Mouse (Mus musculus): ENCODE measurements around the gene Pde4d. TPM values are rescaled to one million over a fixed set of nuclear protein-coding genes. Genes with fewer than 3 reads are reported as not detected.

The Pde4d gene
- total RNA-seq, 2 experiments from 2014 or later: 108 to 120 TPM

DNA sequence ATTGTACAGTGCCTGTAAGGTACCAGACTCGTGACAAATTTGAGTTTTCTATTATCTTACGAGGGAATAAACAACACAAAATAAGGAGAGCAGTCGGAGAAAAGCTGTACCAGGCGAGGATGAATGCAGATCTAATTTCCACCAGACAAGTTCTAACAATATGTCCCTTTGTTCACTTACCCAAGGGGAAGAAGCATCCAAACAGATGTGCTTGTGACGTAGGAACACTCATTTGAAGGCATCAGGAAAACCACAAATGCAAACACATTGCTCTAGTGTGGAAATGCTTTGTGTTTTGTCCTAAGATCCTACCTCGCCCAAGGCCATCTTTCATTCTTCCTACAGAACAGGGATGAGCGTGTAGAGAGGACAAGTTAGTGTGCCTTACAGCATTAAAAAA is 411.0 kb downstream of the Pde4d start:
- intact Hi-C loops (cut with DNase I): no loop called here
- DNase-seq (ENCODE audit: extremely low spot score in 1 of 2, low spot score in 2 of 2): no peak

DNA sequence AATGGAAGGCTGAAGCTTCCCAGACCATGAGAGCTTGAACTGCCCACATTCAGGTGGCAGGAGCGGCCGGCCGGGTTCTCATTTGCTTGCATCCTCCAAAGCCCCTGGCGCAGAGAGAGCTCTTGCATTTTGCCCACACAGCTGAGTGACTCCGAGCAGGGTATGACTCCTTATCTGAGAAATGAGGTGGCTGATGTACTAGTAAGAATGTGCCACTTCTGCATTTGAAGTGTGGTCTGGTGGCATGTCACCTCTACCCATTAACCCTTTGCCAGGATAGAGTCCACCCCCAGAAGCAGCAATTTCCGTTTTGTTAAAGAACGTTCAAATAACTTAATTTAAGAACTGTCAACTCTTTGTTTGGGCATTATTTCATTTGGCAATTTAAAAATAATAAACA is 412.0 kb downstream of the Pde4d start:
- intact Hi-C loops (cut with DNase I): no loop called here
- no peak for DNase-seq (ENCODE audit: extremely low spot score in 1 of 2, low spot score in 2 of 2)

DNA sequence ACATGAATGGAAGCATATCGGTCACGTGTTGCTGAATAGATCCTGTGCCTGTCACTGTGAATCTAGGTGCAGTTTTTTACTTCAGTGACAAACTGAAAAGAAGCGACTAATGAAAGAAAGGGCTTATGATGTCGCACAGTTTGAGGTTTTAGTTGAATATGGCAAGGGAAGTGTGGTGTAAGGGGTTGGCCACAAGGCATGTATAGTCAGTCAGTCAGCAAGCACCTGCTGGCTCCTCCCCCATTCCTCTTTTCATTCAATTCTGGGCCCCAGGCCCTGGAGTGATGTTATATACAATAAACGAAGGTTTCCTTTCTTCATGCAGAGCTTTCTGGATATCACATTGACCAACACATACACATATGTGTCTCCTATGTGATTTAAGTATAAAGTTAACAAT is 412.4 kb downstream of the Pde4d start:
- intact Hi-C loops (cut with DNase I): no loop called here
- DNase-seq (ENCODE audit: extremely low spot score in 1 of 2, low spot score in 2 of 2): no peak

DNA sequence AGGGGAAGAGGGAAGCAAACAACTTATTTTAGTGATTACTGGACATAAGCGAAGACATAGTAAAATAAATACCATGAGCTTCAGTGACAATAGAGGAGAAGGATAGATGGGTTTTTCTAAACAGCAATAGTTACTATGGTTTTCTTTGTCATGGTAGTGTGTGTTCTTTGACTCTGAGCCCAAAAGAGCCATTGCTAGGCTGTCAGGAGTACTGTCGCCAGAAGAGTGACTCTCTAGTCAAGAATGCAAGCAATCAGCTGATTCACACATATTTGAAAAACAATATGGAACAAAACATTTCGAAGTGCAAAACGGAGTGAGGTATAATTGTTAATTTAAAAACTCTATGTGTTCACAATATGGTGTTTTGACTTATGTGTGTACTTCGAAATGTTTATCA is 450.4 kb downstream of the Pde4d start:
- intact Hi-C loops (cut with DNase I): no loop called here
- DNase-seq (ENCODE audit: extremely low spot score in 1 of 2, low spot score in 2 of 2): no peak

DNA sequence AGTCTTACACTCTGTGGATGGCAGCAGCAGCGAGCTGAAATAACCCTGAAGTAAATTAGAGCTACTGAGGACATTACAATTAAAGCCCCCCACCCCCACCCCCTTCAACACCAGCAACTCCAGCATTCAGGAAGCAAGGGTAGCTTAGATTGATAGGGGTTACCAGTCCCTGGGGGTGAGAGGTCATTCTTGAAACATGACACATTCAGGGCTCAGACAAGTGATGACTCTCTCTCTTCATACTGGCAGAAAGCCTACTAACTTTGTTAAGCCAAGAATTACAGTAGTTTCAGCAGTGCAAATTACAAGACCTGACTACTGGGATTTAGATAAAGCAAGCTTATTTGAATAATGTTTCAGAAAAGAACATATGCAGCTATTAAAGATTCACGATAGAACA is 455.4 kb downstream of the Pde4d start:
- no peak for DNase-seq (ENCODE audit: extremely low spot score in 1 of 2, low spot score in 2 of 2)
- intact Hi-C loops (cut with DNase I): no loop called here

DNA sequence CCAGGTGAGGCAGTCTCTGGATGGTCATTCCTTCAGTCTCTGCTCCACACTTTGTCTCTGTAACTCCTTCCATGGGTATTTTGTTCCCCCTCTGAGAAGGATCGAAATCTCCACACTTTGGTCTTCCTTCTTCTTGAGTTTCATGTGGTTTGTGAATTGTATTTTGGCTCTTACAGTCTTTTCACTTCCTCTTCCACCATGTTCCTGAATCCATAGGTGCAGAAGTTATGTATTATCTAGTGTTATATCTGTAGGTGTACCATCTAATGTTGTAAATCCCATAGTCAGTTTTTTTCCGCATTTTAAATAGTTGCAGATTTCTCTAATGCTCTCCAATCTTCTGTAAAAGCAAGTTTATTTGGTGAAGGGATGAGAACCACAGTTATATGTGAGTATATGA is 459.4 kb downstream of the Pde4d start:
- intact Hi-C loops (cut with DNase I): no loop called here

DNA sequence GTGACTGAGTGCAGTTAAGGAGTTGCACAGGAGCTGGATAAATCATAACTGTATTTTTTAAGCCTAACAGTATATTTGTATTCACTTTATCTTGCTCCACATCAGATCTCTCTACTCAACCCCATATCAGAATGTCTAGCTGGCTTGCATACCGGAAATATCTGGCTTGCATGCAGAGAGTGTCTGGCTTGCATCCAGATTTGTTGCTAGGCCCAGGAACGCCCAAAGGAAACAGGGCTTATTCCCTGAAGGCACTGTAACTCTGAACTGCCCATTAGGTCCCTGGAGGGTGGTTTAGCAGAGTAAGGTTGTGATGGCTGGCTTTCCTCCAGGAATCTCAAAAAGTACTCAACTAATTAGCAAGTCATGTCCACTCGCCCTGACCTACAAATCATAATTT is 464.9 kb downstream of the Pde4d start:
- intact Hi-C loops (cut with DNase I): no loop called here
- peak in 1 of 2 experiments; percentile 45 for DNase-seq (ENCODE audit: extremely low spot score in 1 of 2, low spot score in 2 of 2)

More for the DNA sequence above, 459.4 kb downstream of the Pde4d start:
- no peak for DNase-seq (ENCODE audit: extremely low spot score in 1 of 2, low spot score in 2 of 2)

DNA sequence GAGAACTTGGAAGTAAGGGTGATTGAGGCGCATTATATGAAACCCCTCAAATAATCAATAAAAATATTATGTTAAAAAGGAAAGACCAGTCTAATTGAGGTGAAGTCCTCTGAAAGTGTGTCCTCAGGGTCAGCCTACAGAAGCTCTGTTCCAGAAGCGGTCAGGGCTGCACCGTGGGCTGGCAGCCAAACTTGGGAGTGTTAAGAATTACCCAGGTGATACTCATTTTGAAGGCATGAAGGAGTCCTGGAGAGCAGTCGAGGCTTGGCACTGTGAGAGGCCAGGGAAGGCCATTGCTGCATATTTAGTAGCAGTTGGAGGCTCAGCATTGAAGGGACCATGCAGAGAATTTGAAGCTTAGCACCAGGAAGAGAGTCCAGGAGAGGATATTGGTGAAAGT is 471.4 kb downstream of the Pde4d start:
- intact Hi-C loops (cut with DNase I): no loop called here
- no peak for DNase-seq (ENCODE audit: extremely low spot score in 1 of 2, low spot score in 2 of 2)

DNA sequence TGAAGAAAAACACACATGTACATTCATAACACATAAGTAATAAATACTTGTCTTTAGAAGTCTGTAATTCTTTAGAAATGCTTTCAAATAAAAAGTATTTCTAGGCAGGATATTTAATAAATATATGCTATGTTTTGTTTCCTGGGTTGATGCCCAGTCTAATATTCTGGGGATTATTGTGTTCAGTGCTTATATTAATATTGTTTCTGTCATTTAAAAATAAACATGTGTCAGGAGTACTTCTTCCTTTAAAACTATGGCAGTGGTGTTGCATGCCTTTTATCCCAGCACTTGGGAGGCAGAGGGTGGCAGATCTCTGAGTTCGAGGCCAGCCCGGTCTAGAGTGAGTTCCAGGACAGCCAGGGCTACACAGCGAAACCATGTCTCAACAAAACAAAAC is 485.1 kb downstream of the Pde4d start:
- intact Hi-C loops (cut with DNase I): no loop called here
- no peak for DNase-seq (ENCODE audit: extremely low spot score in 1 of 2, low spot score in 2 of 2)

DNA sequence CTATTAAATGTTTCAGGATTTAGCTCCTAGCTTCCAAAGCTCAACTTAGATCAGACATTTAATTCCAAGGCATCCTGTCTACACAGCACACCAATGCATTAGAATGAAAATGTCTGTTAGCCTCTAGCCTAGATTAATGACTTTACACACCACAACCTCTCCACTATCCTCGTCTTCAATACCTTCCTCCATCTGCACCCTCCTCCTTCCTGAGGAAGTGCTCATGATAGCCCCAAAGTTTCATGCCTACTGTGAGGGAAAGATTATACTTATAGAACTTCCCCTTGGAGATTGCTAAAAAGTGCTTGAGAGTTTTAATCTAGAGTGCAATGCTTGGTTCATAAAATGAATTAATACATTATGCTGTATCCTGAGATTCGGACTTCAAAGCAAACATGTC is 487.5 kb downstream of the Pde4d start:
- intact Hi-C loops (cut with DNase I): no loop called here
- no peak for DNase-seq (ENCODE audit: extremely low spot score in 1 of 2, low spot score in 2 of 2)

DNA sequence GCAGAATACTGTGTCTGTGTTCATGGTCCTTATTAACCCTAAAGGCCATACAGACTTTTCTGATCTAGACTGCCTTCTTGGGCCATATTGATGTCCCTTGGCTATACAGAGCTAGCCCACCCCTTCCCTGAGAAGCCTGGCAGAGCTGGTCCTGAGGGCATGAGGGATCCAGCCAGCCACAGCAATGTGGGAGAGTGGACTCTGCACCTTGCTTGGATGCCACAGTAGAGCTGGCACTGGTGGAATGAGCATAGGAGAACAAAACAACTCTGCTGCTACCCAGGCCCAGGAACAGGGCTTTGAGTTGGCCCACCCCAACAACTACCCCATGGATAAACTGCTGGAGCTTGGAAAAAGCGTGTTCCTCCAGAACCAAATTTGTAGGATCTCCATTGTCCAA is 503.2 kb downstream of the Pde4d start:
- intact Hi-C loops (cut with DNase I): no loop called here
- DNase-seq (ENCODE audit: extremely low spot score in 1 of 2, low spot score in 2 of 2): no peak

DNA sequence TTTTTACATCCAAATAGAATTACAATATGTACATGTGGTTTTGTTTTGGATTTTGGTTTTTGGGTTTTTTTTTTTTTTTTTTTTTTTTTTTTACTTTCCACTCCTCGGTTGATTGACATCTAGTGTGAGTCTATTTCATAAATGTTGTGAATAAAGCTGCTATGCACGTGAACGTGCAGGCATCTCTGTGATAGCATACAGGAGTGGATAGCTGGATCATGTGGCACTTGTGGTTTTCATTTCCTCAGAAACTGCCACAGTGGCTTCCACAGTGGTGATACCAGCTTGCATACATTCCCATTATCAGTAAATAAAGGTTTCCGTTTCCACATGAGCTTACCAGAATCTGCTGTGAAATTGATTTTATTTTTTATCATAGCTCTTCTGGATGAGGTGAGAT is 506.3 kb downstream of the Pde4d start:
- intact Hi-C loops (cut with DNase I): no loop called here
- DNase-seq (ENCODE audit: extremely low spot score in 1 of 2, low spot score in 2 of 2): no peak

DNA sequence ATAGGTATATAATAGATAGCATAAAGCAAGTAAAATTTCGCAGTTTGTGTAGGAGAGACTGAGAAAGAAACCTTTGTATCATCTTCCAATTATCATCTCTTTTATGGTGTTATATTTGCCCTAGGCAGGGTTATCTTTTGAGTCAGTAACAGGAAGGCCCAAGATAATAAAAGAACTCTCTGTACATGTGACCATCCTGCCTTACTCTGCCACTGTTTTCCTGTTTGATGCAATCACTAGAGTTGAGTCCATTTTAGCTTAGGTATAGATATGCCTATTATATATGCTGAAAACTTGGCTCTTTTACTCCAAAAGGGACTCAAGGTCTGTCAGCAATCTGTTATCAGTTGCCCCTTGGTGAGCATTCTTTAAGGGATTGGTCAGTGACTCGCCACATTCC is 514.3 kb downstream of the Pde4d start:
- intact Hi-C loops (cut with DNase I): no loop called here
- no peak for DNase-seq (ENCODE audit: extremely low spot score in 1 of 2, low spot score in 2 of 2)

DNA sequence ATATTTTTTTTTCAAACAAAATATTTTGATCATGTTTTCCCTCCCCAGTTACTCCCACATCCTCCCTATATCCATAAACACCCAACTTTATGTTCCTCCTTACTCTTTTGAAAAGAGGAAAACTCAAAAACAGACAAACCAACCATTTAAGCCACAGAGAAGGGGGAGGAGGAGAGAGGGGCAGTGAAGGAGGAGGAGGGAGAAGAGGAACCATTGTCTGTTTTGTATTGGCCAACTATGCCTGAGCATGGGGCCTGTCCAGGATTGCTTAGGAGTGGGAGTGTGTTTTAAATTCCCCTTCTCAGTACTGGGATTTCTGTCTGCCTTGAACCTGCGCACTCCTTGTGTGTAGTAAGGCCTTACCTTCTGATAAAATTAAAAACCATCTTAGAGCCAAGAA is 531.4 kb downstream of the Pde4d start:
- intact Hi-C loops (cut with DNase I): no loop called here
- no peak for DNase-seq (ENCODE audit: extremely low spot score in 1 of 2, low spot score in 2 of 2)

DNA sequence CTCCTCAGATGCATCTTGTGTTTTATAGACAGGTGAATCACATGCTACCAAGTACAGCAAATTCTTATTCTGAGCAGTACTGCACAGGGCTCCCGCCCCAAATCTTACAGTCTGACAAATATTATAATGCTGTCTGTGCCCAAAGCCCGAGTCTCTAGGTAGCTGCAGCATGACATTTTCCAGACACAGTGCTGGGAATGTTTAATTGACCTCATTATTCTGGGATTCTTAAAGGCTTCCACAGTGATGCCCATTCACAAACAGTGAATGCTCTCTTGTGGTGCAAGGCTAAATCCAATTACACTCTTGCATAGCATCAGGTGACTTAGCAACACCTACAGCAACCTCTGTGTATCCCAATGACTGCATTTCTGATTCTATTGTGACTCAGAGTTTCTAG is 549.0 kb downstream of the Pde4d start:
- DNase-seq (ENCODE audit: extremely low spot score in 1 of 2, low spot score in 2 of 2): no peak
- intact Hi-C loops (cut with DNase I): no loop called here

DNA sequence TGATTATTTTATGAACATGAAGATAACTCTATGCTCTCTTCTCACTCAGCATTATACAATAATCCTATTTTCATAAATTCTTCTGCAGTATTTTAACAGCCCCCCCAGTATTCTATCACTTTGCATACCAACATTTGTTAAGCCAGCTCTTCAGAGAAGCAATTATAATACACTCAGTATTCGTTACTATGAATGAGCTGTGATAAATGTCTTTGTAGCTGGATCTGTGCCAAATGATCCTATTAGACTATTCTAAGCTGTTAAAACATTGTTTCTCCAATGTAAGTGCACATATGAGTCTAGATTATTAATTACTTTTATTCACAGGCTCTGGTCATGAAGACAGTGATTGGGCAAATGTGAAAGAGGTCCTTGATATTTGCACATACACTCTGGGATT is 575.0 kb downstream of the Pde4d start:
- DNase-seq (ENCODE audit: extremely low spot score in 1 of 2, low spot score in 2 of 2): no peak
- intact Hi-C loops (cut with DNase I): no loop called here

DNA sequence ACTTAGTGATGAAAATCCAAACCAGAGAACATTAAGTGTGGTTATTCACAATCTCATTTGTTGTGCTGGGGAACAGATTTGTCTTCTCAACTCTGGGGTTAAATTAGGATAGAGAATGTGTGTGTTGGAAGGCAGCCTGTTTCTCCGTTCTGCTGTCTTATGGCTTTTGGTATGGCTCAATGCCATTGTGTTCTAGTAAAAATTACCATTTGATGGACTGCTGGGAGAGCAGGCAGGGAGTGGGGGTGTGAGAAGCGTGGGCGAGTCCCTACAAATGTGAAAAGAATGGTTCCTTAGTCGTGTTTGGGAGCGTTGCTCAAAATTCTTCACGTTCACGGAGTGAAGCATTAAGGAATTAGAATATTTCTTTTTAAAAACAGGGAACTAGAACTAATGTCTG is 597.4 kb downstream of the Pde4d start:
- peak; percentile 43 to 69 for DNase-seq (ENCODE audit: extremely low spot score in 1 of 2, low spot score in 2 of 2)
- intact Hi-C loops (cut with DNase I): no loop called here

DNA sequence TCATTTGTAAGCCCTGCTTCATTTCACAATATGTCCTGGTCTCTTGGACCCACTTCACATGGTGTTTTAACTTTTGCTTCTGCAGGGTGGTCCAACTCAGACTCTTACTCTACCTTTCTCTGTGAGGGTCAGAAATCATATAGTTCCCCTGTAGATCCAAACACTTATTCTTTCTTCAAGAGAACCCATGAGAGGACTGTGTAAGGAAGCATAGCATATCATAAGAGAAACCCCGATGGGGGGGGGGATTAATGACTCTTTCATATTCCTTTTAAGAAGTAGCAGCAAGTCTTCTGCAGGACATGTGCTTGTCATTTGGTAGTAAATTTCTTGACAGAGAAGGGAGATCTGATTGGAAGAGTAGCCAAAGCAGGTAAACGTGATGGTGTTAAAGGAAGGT is 603.1 kb downstream of the Pde4d start:
- no peak for DNase-seq (ENCODE audit: extremely low spot score in 1 of 2, low spot score in 2 of 2)
- intact Hi-C loops (cut with DNase I): no loop called here

DNA sequence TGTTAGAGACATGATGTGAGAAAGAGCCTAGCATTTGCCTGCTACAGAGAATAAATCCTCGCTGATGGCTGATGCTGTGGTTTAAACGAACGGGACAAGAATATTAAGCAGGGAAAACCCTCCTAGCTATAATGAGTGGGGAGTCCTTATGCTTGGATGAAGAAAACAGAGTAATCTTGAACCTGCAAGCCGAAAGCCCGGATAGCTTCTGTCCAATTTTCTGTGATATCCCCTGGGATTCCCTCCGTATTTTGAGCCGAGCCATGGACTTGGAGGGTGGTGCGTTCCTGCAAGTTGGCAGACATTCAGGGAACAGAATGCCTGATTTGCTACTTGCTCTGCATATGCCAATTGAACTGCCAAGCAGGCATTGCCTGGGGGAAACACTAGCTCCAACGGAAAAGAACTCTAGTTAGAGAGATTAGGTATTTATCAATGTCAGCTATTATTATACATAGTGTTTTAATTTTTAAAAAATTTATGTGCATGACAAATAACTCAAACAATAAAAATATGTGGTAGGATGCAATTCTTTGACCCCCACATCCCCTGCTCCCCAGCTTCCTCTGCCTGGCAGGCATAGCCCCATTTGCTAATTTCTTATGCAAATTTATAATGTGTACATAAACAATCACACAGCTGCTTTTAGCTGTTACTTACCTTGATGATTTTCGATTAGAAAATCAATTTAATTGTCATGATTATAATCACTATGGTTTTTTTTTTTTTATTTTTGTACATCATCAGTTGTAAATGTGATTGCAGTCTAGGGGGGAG is 603.7 kb downstream of the Pde4d start:
- intact Hi-C loops (cut with DNase I): no loop called here
- peak; percentile 45 to 84 for DNase-seq (ENCODE audit: extremely low spot score in 1 of 2, low spot score in 2 of 2)

DNA sequence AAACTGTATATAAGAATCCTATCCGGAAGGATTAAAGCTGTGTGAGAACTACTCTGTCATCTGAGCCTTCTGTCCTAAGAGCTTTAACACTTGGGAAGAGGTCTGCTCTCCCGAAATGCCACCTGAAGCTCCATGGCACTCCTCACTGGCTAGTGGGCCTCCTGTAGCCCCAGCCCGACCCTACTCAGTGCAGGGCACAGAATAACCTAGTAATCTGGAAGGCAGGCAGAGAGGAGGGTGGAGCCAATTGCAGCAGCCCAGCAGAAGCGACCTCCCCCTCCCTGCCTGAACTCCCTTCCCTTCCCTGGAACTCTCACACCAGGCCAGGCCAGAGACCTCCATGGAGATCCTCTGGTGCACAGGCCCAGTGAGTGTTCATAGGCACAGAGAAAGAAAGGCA is 608.3 kb downstream of the Pde4d start:
- intact Hi-C loops (cut with DNase I): no loop called here
- DNase-seq (ENCODE audit: extremely low spot score in 1 of 2, low spot score in 2 of 2): no peak

DNA sequence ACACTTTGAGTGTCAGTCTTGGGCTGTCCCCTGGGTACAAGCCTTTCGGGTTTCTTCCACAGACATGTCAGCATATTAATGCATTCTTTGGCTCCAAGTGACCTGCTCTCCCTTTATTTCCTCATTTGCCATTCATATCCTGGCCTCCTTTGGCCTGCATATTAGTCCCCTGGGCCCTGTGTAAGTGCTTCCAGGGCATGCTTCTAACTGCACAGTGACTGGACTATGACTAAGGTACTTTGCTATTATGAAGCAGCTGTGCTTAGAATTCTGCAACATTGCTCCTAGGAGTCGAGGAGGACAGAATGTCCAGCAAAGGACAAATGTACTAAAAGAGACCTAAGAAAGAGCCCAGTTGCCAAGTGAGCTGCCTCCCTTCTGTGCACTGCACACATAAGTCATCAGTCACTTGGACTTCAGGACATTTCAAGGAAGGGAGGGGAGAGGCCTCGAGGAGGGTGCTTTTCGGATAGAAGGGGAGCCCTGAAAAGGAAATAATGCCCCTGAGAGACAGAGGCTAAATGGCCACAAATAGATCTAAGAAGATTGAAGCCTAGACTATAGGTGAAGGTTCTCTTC is 616.9 kb downstream of the Pde4d start:
- no peak for DNase-seq (ENCODE audit: extremely low spot score in 1 of 2, low spot score in 2 of 2)
- intact Hi-C loops (cut with DNase I): no loop called here

Measured in left cerebral cortex, postnatal 10 days (tissue).